Mouse (Mus musculus) ES-E14 (cell line): ENCODE results near the gene Ak6.

ENCODE experiments used
- CHD2 ChIP-seq: IDR thresholded peaks from 2 replicates; pipeline ENCODE4 v1.6.1; 2014; ENCODE audit warnings: mild to moderate bottlenecking, low read depth, low read length, inconsistent platforms
- MAFK ChIP-seq: IDR thresholded peaks from 2 replicates; pipeline ENCODE4 v1.6.1; 2014; ENCODE audit warnings: mild to moderate bottlenecking, low read depth, low read length, inconsistent platforms; ENCODE audit not compliant: insufficient read depth
- ZC3H11A ChIP-seq: IDR thresholded peaks from 2 replicates; pipeline ENCODE4 v1.6.1; 2012; ENCODE audit warnings: low read depth, mild to moderate bottlenecking, inconsistent platforms, low read length, borderline replicate concordance
- ZNF384 ChIP-seq: IDR thresholded peaks from 2 replicates; pipeline ENCODE4 v1.6.1; 2012; ENCODE audit warnings: low read depth, low read length, inconsistent platforms

DNA sequence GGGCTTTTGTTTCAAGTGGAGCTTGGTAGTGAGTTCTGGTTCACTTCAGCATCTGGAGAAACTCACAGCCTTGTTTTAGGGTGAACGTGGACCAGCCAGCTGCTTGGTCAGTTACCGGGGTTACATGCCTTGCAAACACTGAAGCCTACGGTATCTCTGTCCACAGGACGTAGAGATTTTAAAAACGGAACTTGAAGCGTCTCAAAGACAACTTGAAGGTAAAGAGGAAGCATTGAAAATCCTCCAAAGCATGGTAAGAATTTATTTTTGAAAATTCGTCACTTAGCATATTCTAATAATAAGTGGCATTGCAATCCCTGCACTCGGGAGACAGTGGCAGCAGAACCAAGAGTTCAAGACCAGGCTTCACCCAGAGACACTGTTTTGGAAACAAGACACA lies 30.8 kb downstream of the Ak6 start:
- no peak for TF ChIP-seq ZNF384
- no peak for TF ChIP-seq CHD2
- TF ChIP-seq MAFK, result no peak
- TF ChIP-seq ZC3H11A, result no peak
